Mouse (Mus musculus) telencephalon, adult 2 months (tissue): ENCODE results near the gene Tnik.

Experiments
- DNase-seq: peaks from one replicate; pipeline ENCODE4 v3.0.0-alpha.2; 2011; ENCODE audit warnings: low read depth, low spot score

Gene Tnik

GRCm38 (mm10) chr3:28599476-28599875 lies 336.5 kb downstream of the Tnik start:
- no peak for DNase-seq

GRCm38 (mm10) chr3:28606741-28607140 lies 343.7 kb downstream of the Tnik start:
- no peak for DNase-seq

- DNase-seq: peak; percentile 74
These were observed 349.3 kb downstream of the Tnik start for GRCm38 (mm10) chr3:28612330-28612729.

GRCm38 (mm10) chr3:28616386-28616785 lies 353.4 kb downstream of the Tnik start:
- DNase-seq: no peak

- no peak for DNase-seq
These were observed 354.1 kb downstream of the Tnik start for GRCm38 (mm10) chr3:28617008-28617627.

GRCm38 (mm10) chr3:28621792-28622191 lies 358.8 kb downstream of the Tnik start:
- no peak for DNase-seq

GRCm38 (mm10) chr3:28626816-28627215 lies 363.8 kb downstream of the Tnik start:
- DNase-seq: no peak

- no peak for DNase-seq
These were observed 373.8 kb downstream of the Tnik start for GRCm38 (mm10) chr3:28636778-28637177.

GRCm38 (mm10) chr3:28638957-28639356 lies 375.9 kb downstream of the Tnik start:
- peak; percentile 93 for DNase-seq

GRCm38 (mm10) chr3:28643252-28643947 lies 380.4 kb downstream of the Tnik start:
- no peak for DNase-seq

GRCm38 (mm10) chr3:28652574-28652973 lies 389.6 kb downstream of the Tnik start:
- no peak for DNase-seq

GRCm38 (mm10) chr3:28653043-28653442 lies 390.0 kb downstream of the Tnik start:
- DNase-seq: no peak

GRCm38 (mm10) chr3:28654740-28655139 lies 391.7 kb downstream of the Tnik start:
- peak; percentile 17 for DNase-seq

GRCm38 (mm10) chr3:28658349-28658748 lies 395.3 kb downstream of the Tnik start:
- DNase-seq: no peak

- DNase-seq: no peak
These were observed 417.8 kb downstream of the Tnik start for GRCm38 (mm10) chr3:28680851-28681250.

- no peak for DNase-seq
These were observed 418.9 kb downstream of the Tnik start for GRCm38 (mm10) chr3:28681866-28682265.

GRCm38 (mm10) chr3:28682411-28682810 lies 419.4 kb downstream of the Tnik start:
- DNase-seq: no peak

- no peak for DNase-seq
These were observed 422.5 kb downstream of the Tnik start for GRCm38 (mm10) chr3:28685510-28685909.

GRCm38 (mm10) chr3:28694811-28695210 lies 431.8 kb downstream of the Tnik start:
- DNase-seq: no peak

- DNase-seq: no peak
These were observed 432.6 kb downstream of the Tnik start for GRCm38 (mm10) chr3:28695608-28696007.

GRCm38 (mm10) chr3:28696162-28696561 lies 433.1 kb downstream of the Tnik start:
- no peak for DNase-seq

GRCm38 (mm10) chr3:28697797-28698196 lies 434.8 kb downstream of the Tnik start, which contains the start of gene Slc2a2:
TSS of gene Slc2a2 (plus strand) at chr3:28697903.
- no peak for DNase-seq

- no peak for DNase-seq
These were observed 436.6 kb downstream of the Tnik start for GRCm38 (mm10) chr3:28699601-28700000.
